Mouse (Mus musculus): ENCODE measurements around the gene Ubp1. TPM values are rescaled to one million over a fixed set of nuclear protein-coding genes. Genes with fewer than 3 reads are reported as not detected.

The Ubp1 gene
- total and polyA plus RNA-seq, 3 experiments: 42.0 to 73.4 (median 51.1) TPM

DNA sequence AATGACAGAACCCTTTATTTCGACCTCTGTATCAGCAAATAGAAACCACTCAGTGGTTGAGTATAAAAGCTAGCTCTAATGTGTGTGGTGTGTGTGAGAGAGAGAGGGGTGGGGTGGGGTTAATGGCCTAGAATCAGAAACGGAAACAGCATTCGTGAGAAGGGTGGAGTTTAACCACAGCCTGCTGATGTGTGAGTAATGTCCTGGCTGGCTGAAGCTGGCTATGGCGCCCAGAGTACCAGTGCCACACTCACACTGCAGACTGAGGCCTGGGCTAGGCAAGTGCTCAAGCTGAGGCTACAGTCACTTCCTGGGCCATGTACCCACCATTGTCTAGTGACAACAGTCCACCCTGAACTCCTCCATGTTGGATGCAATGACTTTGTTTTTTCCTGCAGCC is 85.7 kb downstream of the Ubp1 start:
- in situ Hi-C loops (cut with MboI; ENCODE audit: low pct_ligation_motif_present, low pct_unique_long_range_greater_than_20kb, low sequenced_read_pairs): no loop called here
- H3K4me2 ChIP-seq (ENCODE audit: insufficient read depth, low read depth, poor library complexity, severe bottlenecking): no peak overlapping the region
- dilution Hi-C loops (cut with MboI; ENCODE audit: extremely low pct_ligation_motif_present, extremely low pct_unique_long_range_greater_than_20kb, low sequenced_read_pairs): no loop called here
- peaks cover 0 to 2% of the 10 kb centered on the region in 2 experiments for H3K36me3 ChIP-seq (replicated peaks in 1 of 2; ENCODE audit: control insufficient read depth in 1 of 2, insufficient read depth in 1 of 2, low read length in 1 of 2)
- no peaks in the 10 kb centered on the region for H3K4me1 ChIP-seq (ENCODE audit: control insufficient read depth in 1 of 2, insufficient read depth in 2 of 2)
- no peak overlapping the region for H3K27ac ChIP-seq (ENCODE audit: insufficient read depth, low read depth)
- no peaks in the 10 kb centered on the region for H3K9me3 ChIP-seq (replicated peaks; ENCODE audit: low read length)
- TF ChIP-seq JUN (IDR thresholded peaks at IDR 0.05; ENCODE audit: insufficient read depth, low read depth, low read length) (no peak), USF1 (IDR thresholded peaks at IDR 0.05; ENCODE audit: low read depth, low read length) (no peak), ZNF384 (IDR thresholded peaks at IDR 0.05; ENCODE audit: low read depth, low read length) (no peak), HCFC1 (IDR thresholded peaks at IDR 0.05; ENCODE audit: low read depth, low read length) (no peak), POLR2AphosphoS2 (IDR thresholded peaks at IDR 0.05; ENCODE audit: low read depth, low read length) (no peak), IRF4 (IDR thresholded peaks at IDR 0.05; ENCODE audit: low read depth, low read length) (no peak), USF2 (conservative IDR thresholded peaks at IDR 0.05; ENCODE audit: low read depth, low read length) (no peak), NRF1 (IDR thresholded peaks at IDR 0.05; ENCODE audit: low read depth, low read length) (no peak)
- no peaks in the 10 kb centered on the region for H3K79me2 ChIP-seq (replicated peaks; ENCODE audit: control insufficient read depth, extremely low read depth, insufficient read depth, poor library complexity, severe bottlenecking)
- no peak overlapping the region for H3K4me3 ChIP-seq (replicated peaks in 1 of 3; ENCODE audit: low read depth in 2 of 3, low read length in 2 of 3, poor library complexity in 1 of 3)
- no peak overlapping the region for H3K9ac ChIP-seq (ENCODE audit: insufficient read depth, low read depth)
- DNase-seq (ENCODE audit: extremely low read depth): no peak
- no peaks in the 10 kb centered on the region for H3K27me3 ChIP-seq (replicated peaks)

DNA sequence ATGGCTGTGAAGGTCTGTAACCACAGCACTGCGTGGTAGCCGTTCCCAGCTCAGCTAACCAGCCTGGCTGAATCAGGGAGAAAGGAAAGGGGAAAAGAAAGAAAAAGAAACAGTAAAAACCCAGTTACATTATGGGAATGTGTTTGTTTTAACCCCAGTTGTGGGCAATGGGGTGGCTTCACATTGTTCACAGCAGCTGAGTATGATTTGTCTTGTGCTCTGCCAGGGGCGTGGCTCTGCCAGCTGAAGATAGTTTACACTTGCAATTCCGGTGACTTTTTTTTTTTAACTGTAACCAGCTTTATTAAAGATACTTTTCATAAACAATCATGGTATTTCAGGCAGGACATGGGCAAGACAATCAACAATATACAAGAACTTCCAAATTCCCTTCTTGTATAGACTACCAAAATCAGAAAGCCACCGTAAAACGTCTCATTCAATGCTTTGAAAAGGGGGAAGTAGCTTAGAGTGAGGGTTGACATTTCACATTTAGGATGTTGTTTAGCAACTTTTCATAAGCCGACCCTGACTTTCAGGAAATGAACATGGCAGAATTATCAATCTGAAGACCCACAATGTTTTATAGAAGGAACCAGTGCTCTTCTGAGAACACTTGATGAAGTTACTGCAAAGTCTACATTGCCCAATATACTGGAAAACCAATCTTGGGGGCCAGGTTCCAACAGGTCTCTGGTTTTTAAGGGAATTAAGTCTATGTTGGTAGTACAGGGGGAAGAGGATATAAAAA is 88.5 kb downstream of the Ubp1 start:
- DNase-seq (ENCODE audit: extremely low read depth): no peak
- Histone ChIP-seq H3K9ac (ENCODE audit: insufficient read depth, low read depth) (no peak overlapping the region), H3K27me3 (replicated peaks) (no peaks in the 10 kb centered on the region), H3K36me3 (replicated peaks in 1 of 2; ENCODE audit: control insufficient read depth in 1 of 2, insufficient read depth in 1 of 2, low read length in 1 of 2) (peaks cover 0 to 2% of the 10 kb centered on the region in 2 experiments), H3K27ac (ENCODE audit: insufficient read depth, low read depth) (no peak overlapping the region), H3K4me1 (ENCODE audit: control insufficient read depth in 1 of 2, insufficient read depth in 2 of 2) (no peaks in the 10 kb centered on the region; a peak in 1 of 4 replicates), H3K4me3 (replicated peaks in 1 of 3; ENCODE audit: low read depth in 2 of 3, low read length in 2 of 3, poor library complexity in 1 of 3) (no peak overlapping the region), H3K9me3 (replicated peaks; ENCODE audit: low read length) (no peaks in the 10 kb centered on the region), H3K4me2 (ENCODE audit: insufficient read depth, low read depth, poor library complexity, severe bottlenecking) (no peak overlapping the region), H3K79me2 (replicated peaks; ENCODE audit: control insufficient read depth, extremely low read depth, insufficient read depth, poor library complexity, severe bottlenecking) (no peaks in the 10 kb centered on the region)
- in situ Hi-C loops (cut with MboI; ENCODE audit: low pct_ligation_motif_present, low pct_unique_long_range_greater_than_20kb, low sequenced_read_pairs) (no loop called here), dilution Hi-C loops (cut with MboI; ENCODE audit: extremely low pct_ligation_motif_present, extremely low pct_unique_long_range_greater_than_20kb, low sequenced_read_pairs) (no loop called here)
- TF ChIP-seq NELFE (IDR thresholded peaks at IDR 0.05; ENCODE audit: low read depth, low read length): no peak
- TF ChIP-seq NRF1 (IDR thresholded peaks at IDR 0.05; ENCODE audit: low read depth, low read length): no peak
- no peak for TF ChIP-seq RAD21 (IDR thresholded peaks at IDR 0.05; ENCODE audit: low read depth, low read length)
- TF ChIP-seq ELF1 (IDR thresholded peaks at IDR 0.05; ENCODE audit: low read depth, low read length): no peak
- no peak for TF ChIP-seq KAT2A (IDR thresholded peaks at IDR 0.05; ENCODE audit: insufficient replicate concordance, low read length)
- TF ChIP-seq CHD2 (IDR thresholded peaks at IDR 0.05; ENCODE audit: low read length): no peak
- TF ChIP-seq ZKSCAN1 (IDR thresholded peaks at IDR 0.05; ENCODE audit: borderline replicate concordance, low read depth, low read length): no peak
- TF ChIP-seq MYC (IDR thresholded peaks at IDR 0.05; ENCODE audit: low read depth, low read length): no peak
- no peak for TF ChIP-seq EP300 (IDR thresholded peaks at IDR 0.05; ENCODE audit: low read length)
- TF ChIP-seq ZMIZ1 (IDR thresholded peaks at IDR 0.05; ENCODE audit: low read depth, low read length): no peak
- TF ChIP-seq E2F4 (IDR thresholded peaks at IDR 0.05; ENCODE audit: insufficient replicate concordance, low read depth, low read length): no peak
- TF ChIP-seq USF2 (conservative IDR thresholded peaks at IDR 0.05; ENCODE audit: low read depth, low read length): no peak
- TF ChIP-seq ETS1 (conservative IDR thresholded peaks at IDR 0.05; ENCODE audit: low read depth, low read length): no peak
- no peak for TF ChIP-seq MEF2A (IDR thresholded peaks at IDR 0.05; ENCODE audit: borderline replicate concordance, low read depth, low read length)

All from CH12.LX (cell line).